ENCODE assay signal across 9 mouse cellular contexts in the genomic region with DNA sequence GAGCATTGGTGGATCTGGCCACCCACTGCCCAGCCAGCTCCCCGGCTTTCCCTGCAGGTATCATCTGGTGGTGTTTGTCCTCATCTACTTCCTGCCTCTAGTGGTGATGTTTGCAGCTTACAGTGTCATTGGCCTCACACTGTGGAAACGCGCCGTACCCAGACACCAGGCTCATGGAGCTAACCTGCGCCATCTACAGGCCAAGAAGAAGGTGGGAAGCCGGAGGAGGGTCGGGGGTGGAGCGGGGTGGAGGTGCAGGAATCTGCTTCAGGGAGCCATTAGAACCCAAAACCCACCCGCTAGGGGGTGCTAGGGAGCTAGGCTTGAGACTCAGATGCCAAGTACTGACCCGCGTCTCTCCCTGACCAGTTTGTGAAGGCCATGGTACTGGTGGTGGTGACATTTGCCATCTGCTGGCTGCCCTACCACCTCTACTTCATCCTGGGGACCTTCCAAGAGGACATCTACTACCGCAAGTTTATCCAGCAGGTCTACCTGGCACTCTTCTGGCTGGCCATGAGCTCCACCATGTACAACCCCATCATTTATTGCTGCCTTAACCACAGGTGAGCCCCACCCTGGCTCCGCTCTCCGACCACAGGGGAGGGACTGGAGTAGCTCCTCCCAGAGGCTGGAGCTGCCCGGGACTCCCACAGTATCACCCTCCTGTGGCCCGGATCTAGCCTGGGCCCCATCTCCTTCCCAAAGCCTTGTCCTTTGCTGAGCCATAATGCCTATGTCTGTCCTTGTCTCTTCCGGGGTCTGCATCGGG. TPM values are rescaled to one million over a fixed set of nuclear protein-coding genes. Genes with fewer than 3 reads are reported as not detected.
A peak's percentile ranks its signal among the peaks of the same experiment; 100 is the strongest.
DNase-seq lines count a peak whose midpoint lies in the region; ATAC-seq and TF ChIP-seq lines count a peak whose summit lies in the region.
"Had no signal": no experiment of that assay in that cellular context is flagged by ENCODE, and none has a peak within 500 bp of the region (broad histone marks: within the 10 kb centered on the region; RNA-seq: fewer than 3 reads in every experiment).

No protein-coding gene starts in this region.

- TF ChIP-seq EP300 in heart, postnatal 0 days (IDR thresholded peaks at IDR 0.05; ENCODE audit: low read depth) = no peak

- H3K9ac ChIP-seq in embryonic facial prominence, embryonic 14.5 days (ENCODE audit: low read depth, low read length) = no peak overlapping the region
- no peak overlapping the region for H3K9ac ChIP-seq in heart, postnatal 0 days (replicated peaks; ENCODE audit: low read depth, low read length)

- TF ChIP-seq POLR2A in lung, adult 2 months (IDR thresholded peaks at IDR 0.05; ENCODE audit: borderline replicate concordance, extremely low read depth, low read depth, low read length) = no peak

- H3K4me1 ChIP-seq in E14TG2a.4 (replicated peaks; ENCODE audit: low read depth, low read length) = peaks cover 7% of the 10 kb centered on the region
- no peaks in the 10 kb centered on the region for H3K4me1 ChIP-seq in embryonic facial prominence, embryonic 14.5 days (ENCODE audit: control insufficient read depth, insufficient read depth, low read length)
- 0 out of 2 replicates have a peak, but pooled peaks cover 6% of the 10 kb centered on the region for H3K4me1 ChIP-seq in heart, postnatal 0 days (ENCODE audit: control insufficient read depth, insufficient read depth)
- H3K4me1 ChIP-seq in lung, adult 2 months (ENCODE audit: control insufficient read depth, insufficient read depth, low read length) = no peaks in the 10 kb centered on the region; the same call in 1 of the 2 replicates

- no peaks in the 10 kb centered on the region for H3K36me3 ChIP-seq in E14TG2a.4 (ENCODE audit: insufficient read depth, low read length)
- no peaks in the 10 kb centered on the region for H3K36me3 ChIP-seq in embryonic facial prominence, embryonic 14.5 days (ENCODE audit: control insufficient read depth, insufficient read depth, low read length)
- H3K36me3 ChIP-seq in heart, postnatal 0 days (replicated peaks; ENCODE audit: control insufficient read depth, insufficient read depth, low read length) = no peaks in the 10 kb centered on the region

- 12% methylated on average over 18 of the region's 18 CpGs for WGBS in embryonic facial prominence, embryonic 14.5 days
- WGBS in heart, postnatal 0 days = 14% methylated on average over 18 of the region's 18 CpGs
- 12% methylated on average over 18 of the region's 18 CpGs for WGBS in lung, adult 2 months

- DNase-seq in adrenal gland, postnatal 36 days = peak; percentile 69 to 82
- peak; percentile 81 for DNase-seq in embryonic facial prominence, embryonic 14.5 days (ENCODE audit: low spot score)
- DNase-seq in heart, postnatal 0 days (ENCODE audit: low spot score) = peak; percentile 65
- DNase-seq in kidney, postnatal 36 days = peak; percentile 61 to 84
- DNase-seq in lung, adult 2 months = peak; percentile 48
- DNase-seq in thymus, postnatal 10 days (ENCODE audit: low spot score in 2 of 2) = peak; percentile 68 to 81

- peak; percentile 69 for TF ChIP-seq CTCF in E14TG2a.4 (conservative IDR thresholded peaks at IDR 0.05; ENCODE audit: low read length)
- peak; percentile 75 for TF ChIP-seq CTCF in heart, postnatal 0 days (IDR thresholded peaks at IDR 0.05; ENCODE audit: low read depth)
- TF ChIP-seq CTCF in lung, adult 2 months (IDR thresholded peaks at IDR 0.05; ENCODE audit: insufficient read depth, low read length) = peak; percentile 46

- no peak overlapping the region for H3K27ac ChIP-seq in embryonic facial prominence, embryonic 14.5 days (replicated peaks; ENCODE audit: low read depth, low read length)
- H3K27ac ChIP-seq in heart, postnatal 0 days (ENCODE audit: low read depth) = no peak overlapping the region
- H3K27ac ChIP-seq: macrophage had no signal

- peaks cover 6% of the 10 kb centered on the region for H3K27me3 ChIP-seq in E14TG2a.4 (ENCODE audit: insufficient read depth, low read length)
- no peaks in the 10 kb centered on the region for H3K27me3 ChIP-seq in embryonic facial prominence, embryonic 14.5 days (replicated peaks; ENCODE audit: control insufficient read depth, insufficient read depth, low read length)
- H3K27me3 ChIP-seq in heart, postnatal 0 days (ENCODE audit: control insufficient read depth, insufficient read depth, low read length) = no peaks in the 10 kb centered on the region

- no peak overlapping the region for H3K4me2 ChIP-seq in embryonic facial prominence, embryonic 14.5 days (ENCODE audit: low read depth, low read length)
- H3K4me2 ChIP-seq in heart, postnatal 0 days (ENCODE audit: low read depth, low read length) = no peak overlapping the region

- peaks cover 4% of the 10 kb centered on the region; the same call in 1 of the 2 replicates for H3K9me3 ChIP-seq in E14TG2a.4 (ENCODE audit: low read length)
- no peaks in the 10 kb centered on the region for H3K9me3 ChIP-seq in embryonic facial prominence, embryonic 14.5 days (ENCODE audit: control insufficient read depth, low read length)
- H3K9me3 ChIP-seq in heart, postnatal 0 days (replicated peaks; ENCODE audit: control insufficient read depth, low read length) = no peaks in the 10 kb centered on the region

- peak; percentile 91 for ATAC-seq in embryonic facial prominence, embryonic 14.5 days (ENCODE audit: low read depth)
- ATAC-seq in heart, postnatal 0 days (ENCODE audit: insufficient read depth, low read depth) = peak; percentile 83
- ATAC-seq in neutrophil, adult 5-6 weeks (ENCODE audit: extremely low read depth, insufficient number of reproducible peaks, low FRiP score, poor library complexity, severe bottlenecking) = peak; percentile 54

- no peak overlapping the region for H3K4me3 ChIP-seq in E14TG2a.4 (replicated peaks; ENCODE audit: low read length)
- no peak overlapping the region for H3K4me3 ChIP-seq in embryonic facial prominence, embryonic 14.5 days (ENCODE audit: low read depth, low read length)
- H3K4me3 ChIP-seq in heart, postnatal 0 days (ENCODE audit: low read depth, low read length) = no peak overlapping the region
- H3K4me3 ChIP-seq in lung, adult 2 months (replicated peaks; ENCODE audit: extremely low read depth, low read depth, low read length) = no peak overlapping the region

RNA-seq across cellular contexts. Expression of a gene that starts 9.1 kb away (rescaled TPM):
- total RNA-seq in adrenal gland, postnatal 36 days (2021) = 10 to 100 TPM; 21.9 to 46.0 TPM
- not detected in 2 replicates for polyA plus RNA-seq in embryonic facial prominence, embryonic 14.5 days (2014; fragmentation: Nextera tagmentation; extraction: Ambion mirVana)
- total RNA-seq in heart, postnatal 0 days (2014; rRNA removed; ENCODE audit: low replicate concordance) = 2.7 TPM in 1 of 2 replicates, not detected in the other
- not detected in 2 replicates for polyA plus RNA-seq in heart, postnatal 0 days (2015; fragmentation: Nextera tagmentation; extraction: Ambion mirVana)
- 0.76 and 0.96 TPM in 2 replicates for polyA plus RNA-seq in lung, adult 2 months (2012; rRNA removed)
- total RNA-seq in neutrophil, adult 5-6 weeks (2017) = not detected in 2 replicates
- polyA plus RNA-seq: macrophage had no signal

RNA-seq across cellular contexts. Expression of a gene that starts 30.2 kb away (rescaled TPM):
- total RNA-seq in adrenal gland, postnatal 36 days (2021) = 10 to 100 TPM; 21.1 to 22.7 TPM
- 9.5 and 10.3 TPM in 2 replicates for polyA plus RNA-seq in embryonic facial prominence, embryonic 14.5 days (2014; fragmentation: Nextera tagmentation; extraction: Ambion mirVana)
- 9.7 and 26.0 TPM in 2 replicates for total RNA-seq in heart, postnatal 0 days (2014; rRNA removed; ENCODE audit: low replicate concordance)
- 6.7 and 7.0 TPM in 2 replicates for polyA plus RNA-seq in heart, postnatal 0 days (2015; fragmentation: Nextera tagmentation; extraction: Ambion mirVana)
- 134 and 177 TPM in 2 replicates for polyA plus RNA-seq in lung, adult 2 months (2012; rRNA removed)
- total RNA-seq in neutrophil, adult 5-6 weeks (2017) = 0.23 TPM in 1 of 2 replicates, not detected in the other
- polyA plus RNA-seq: macrophage had no signal
